Mouse (Mus musculus) stomach, embryonic 15.5 days (tissue): Measurements from ENCODE around the gene Gorasp1. TPM values are rescaled to one million over a fixed set of nuclear protein-coding genes. Genes with fewer than 3 reads are reported as not detected.

Experiments used
- ATAC-seq: fragments of 200-750 bp; cut with Nextera tagmentation; 2 replicates; pipeline ENCODE4 v1.8.0; 2017; ENCODE audit warnings: low read depth, moderate number of reproducible peaks, moderate TSS enrichment; ENCODE audit not compliant: insufficient read depth, low FRiP score
- H3K27ac ChIP-seq: fragments of 300-500 bp; sonication (generic); 2 replicates; pipeline ENCODE4 v1.5.1; 2015; ENCODE audit warnings: mild to moderate bottlenecking, inconsistent platforms
- H3K27me3 ChIP-seq: fragments of 300-500 bp; sonication (generic); replicated peaks from 2 replicates; pipeline ENCODE4 v1.6.1; 2015; ENCODE audit warnings: inconsistent platforms
- H3K36me3 ChIP-seq: fragments of 300-500 bp; sonication (generic); 2 replicates; pipeline ENCODE4 v1.6.1; 2015; ENCODE audit warnings: inconsistent platforms
- H3K4me1 ChIP-seq: fragments of 300-500 bp; sonication (generic); 2 replicates; pipeline ENCODE4 v1.6.1; 2015; ENCODE audit warnings: inconsistent platforms
- H3K4me2 ChIP-seq: fragments of 300-500 bp; sonication (generic); 2 replicates; pipeline ENCODE4 v1.6.1; 2015; ENCODE audit warnings: mild to moderate bottlenecking, inconsistent platforms
- H3K4me3 ChIP-seq: fragments of 300-500 bp; sonication (generic); replicated peaks from 2 replicates; pipeline ENCODE4 v1.5.1; 2015; ENCODE audit warnings: inconsistent platforms
- H3K9ac ChIP-seq: fragments of 300-500 bp; sonication (generic); 2 replicates; pipeline ENCODE4 v1.6.1; 2015; ENCODE audit warnings: inconsistent platforms
- H3K9me3 ChIP-seq: fragments of 300-500 bp; sonication (generic); 2 replicates; pipeline ENCODE4 v1.6.1; 2016; ENCODE audit warnings: inconsistent platforms
- WGBS: fragments of 180-500 bp; shearing (Covaris S2); methylation state at CpG from one replicate; pipeline ENCODE4 v1.1.7; 2015; 5-methylcytosine and 5-hydroxymethylcytosine counted together
- polyA plus RNA-seq: library from polyadenylated mRNA; unstranded; fragments of >200 nt; fragmentation: Nextera tagmentation; extraction: Ambion mirVana; gene quantifications from 2 replicates; pipeline ENCODE4 v1.2.1, GENCODE M21; 2015

Gene Gorasp1
- polyA plus RNA-seq = 28.7 and 30.8 TPM in 2 replicates

- Histone ChIP-seq H3K36me3 (no peaks in the 10 kb centered on the region), H3K9me3 (no peaks in the 10 kb centered on the region), H3K4me1 (peaks cover 15% of the 10 kb centered on the region; the same call in 1 of the 2 replicates), H3K27me3 (no peaks in the 10 kb centered on the region), H3K4me2 (peak within 1 kb of the TSS; percentile 81), H3K27ac (peak within 1 kb of the TSS; percentile 79), H3K9ac (peak within 1 kb of the TSS; percentile 91), H3K4me3 (peak within 1 kb of the TSS; percentile 83)
- WGBS = 2% methylated on average over 40 of the region's 40 CpGs
- ATAC-seq = peak; percentile 94
Measured at GRCm38 (mm10) chr9:119937005-119937773, at the start of gene Gorasp1, which contains the start of gene Ttc21a. TSS of gene Gorasp1 (minus strand) at chr9:119937565. TSS of gene Ttc21a (plus strand) at chr9:119937606.

- Histone ChIP-seq H3K9ac (no peak overlapping the region), H3K4me2 (no peak overlapping the region), H3K9me3 (no peaks in the 10 kb centered on the region), H3K27ac (peak overlapping the region; percentile 53), H3K4me1 (peaks cover 33% of the 10 kb centered on the region), H3K27me3 (no peaks in the 10 kb centered on the region), H3K4me3 (no peak overlapping the region), H3K36me3 (no peaks in the 10 kb centered on the region)
- WGBS = 58% methylated on average over 10 of the region's 10 CpGs
- ATAC-seq = no peak
Measured at GRCm38 (mm10) chr9:119985881-119986574, 48.7 kb upstream of the Gorasp1 start.

GRCm38 (mm10) chr9:119984536-119985011 lies 47.2 kb upstream of the Gorasp1 start, which contains the start of gene Csrnp1:
TSS of gene Csrnp1 (minus strand) at chr9:119984658.
- Histone ChIP-seq H3K4me3 (peak within 1 kb of the TSS; percentile 76), H3K4me1 (peaks cover 45% of the 10 kb centered on the region), H3K9ac (peak within 1 kb of the TSS; percentile 45), H3K27me3 (no peaks in the 10 kb centered on the region), H3K9me3 (no peaks in the 10 kb centered on the region), H3K4me2 (peak within 1 kb of the TSS; percentile 96), H3K36me3 (no peaks in the 10 kb centered on the region), H3K27ac (peak within 1 kb of the TSS; percentile 96)
- no peak for ATAC-seq
- WGBS = 10% methylated on average over 14 of the region's 14 CpGs

GRCm38 (mm10) chr9:119983585-119984535 lies 46.5 kb upstream of the Gorasp1 start:
- Histone ChIP-seq H3K36me3 (no peaks in the 10 kb centered on the region), H3K4me1 (peaks cover 48% of the 10 kb centered on the region), H3K4me3 (peak overlapping the region; percentile 76), H3K9me3 (no peaks in the 10 kb centered on the region), H3K9ac (peak overlapping the region; percentile 45), H3K4me2 (peak overlapping the region; percentile 96), H3K27ac (peak overlapping the region; percentile 96), H3K27me3 (no peaks in the 10 kb centered on the region)
- peak; percentile 81 for ATAC-seq
- 2% methylated on average over 69 of the region's 79 CpGs for WGBS

GRCm38 (mm10) chr9:119982956-119983551 lies 45.7 kb upstream of the Gorasp1 start:
- H3K9me3 ChIP-seq = no peaks in the 10 kb centered on the region
- peak overlapping the region; percentile 76 for H3K4me3 ChIP-seq
- peak overlapping the region; percentile 96 for H3K27ac ChIP-seq
- WGBS = 0% methylated on average over 37 of the region's 48 CpGs
- H3K36me3 ChIP-seq = no peaks in the 10 kb centered on the region
- H3K27me3 ChIP-seq = no peaks in the 10 kb centered on the region
- H3K9ac ChIP-seq = peak overlapping the region; percentile 45
- H3K4me1 ChIP-seq = peaks cover 57% of the 10 kb centered on the region
- no peak; the same call in 1 of the 2 replicates for ATAC-seq
- H3K4me2 ChIP-seq = peak overlapping the region; percentile 96

- peaks cover 64% of the 10 kb centered on the region for H3K4me1 ChIP-seq
- H3K27me3 ChIP-seq = no peaks in the 10 kb centered on the region
- H3K36me3 ChIP-seq = no peaks in the 10 kb centered on the region
- H3K4me2 ChIP-seq = peak overlapping the region; percentile 96
- H3K9ac ChIP-seq = no peak overlapping the region; the same call in 1 of the 2 replicates
- WGBS = 5% methylated on average over 11 of the region's 11 CpGs
- peak overlapping the region; percentile 96 for H3K27ac ChIP-seq
- no peaks in the 10 kb centered on the region for H3K9me3 ChIP-seq
- H3K4me3 ChIP-seq = peak overlapping the region; percentile 76
- peak; percentile 13 for ATAC-seq
Measured at GRCm38 (mm10) chr9:119982241-119982811, 45.0 kb upstream of the Gorasp1 start.

- Histone ChIP-seq H3K4me3 (peak overlapping the region; percentile 76), H3K36me3 (no peaks in the 10 kb centered on the region), H3K9ac (peak overlapping the region; percentile 27; the same call in 1 of the 2 replicates), H3K9me3 (no peaks in the 10 kb centered on the region), H3K27me3 (no peaks in the 10 kb centered on the region), H3K27ac (peak overlapping the region; percentile 96), H3K4me2 (peak overlapping the region; percentile 96), H3K4me1 (peaks cover 72% of the 10 kb centered on the region)
- WGBS = 3% methylated on average over 16 of the region's 16 CpGs
- peak; percentile 24 for ATAC-seq
Measured at GRCm38 (mm10) chr9:119981183-119982179, 44.1 kb upstream of the Gorasp1 start.

- H3K4me2 ChIP-seq = peak overlapping the region; percentile 96
- H3K27ac ChIP-seq = peak overlapping the region; percentile 96
- peaks cover 74% of the 10 kb centered on the region for H3K4me1 ChIP-seq
- H3K36me3 ChIP-seq = no peaks in the 10 kb centered on the region
- H3K9ac ChIP-seq = 0 out of 2 replicates have a peak overlapping the region, but pooled peaks have one; percentile 1
- no peaks in the 10 kb centered on the region for H3K27me3 ChIP-seq
- no peaks in the 10 kb centered on the region for H3K9me3 ChIP-seq
- H3K4me3 ChIP-seq = peak overlapping the region; percentile 76
- ATAC-seq = no peak; the same call in 1 of the 2 replicates
- WGBS = 3% methylated on average over 4 of the region's 4 CpGs
Measured at GRCm38 (mm10) chr9:119980770-119981182, 43.4 kb upstream of the Gorasp1 start.

GRCm38 (mm10) chr9:119979749-119980148 lies 42.4 kb upstream of the Gorasp1 start:
- H3K4me1 ChIP-seq = peaks cover 71% of the 10 kb centered on the region
- no peak for ATAC-seq
- no peak overlapping the region for H3K27ac ChIP-seq
- WGBS = 57% methylated on average over 2 of the region's 2 CpGs
- H3K4me3 ChIP-seq = no peak overlapping the region
- H3K9me3 ChIP-seq = no peaks in the 10 kb centered on the region
- no peaks in the 10 kb centered on the region for H3K27me3 ChIP-seq
- H3K36me3 ChIP-seq = no peaks in the 10 kb centered on the region
- H3K4me2 ChIP-seq = no peak overlapping the region
- no peak overlapping the region for H3K9ac ChIP-seq
